Mouse (Mus musculus): ENCODE measurements at regions not wholly inside any gene's neighbourhood (a gene's known extent, or its start where the extent isn't known, plus 50 kb on each side); places are given as distances from the start of the nearest gene placed in this dataset.

DNA sequence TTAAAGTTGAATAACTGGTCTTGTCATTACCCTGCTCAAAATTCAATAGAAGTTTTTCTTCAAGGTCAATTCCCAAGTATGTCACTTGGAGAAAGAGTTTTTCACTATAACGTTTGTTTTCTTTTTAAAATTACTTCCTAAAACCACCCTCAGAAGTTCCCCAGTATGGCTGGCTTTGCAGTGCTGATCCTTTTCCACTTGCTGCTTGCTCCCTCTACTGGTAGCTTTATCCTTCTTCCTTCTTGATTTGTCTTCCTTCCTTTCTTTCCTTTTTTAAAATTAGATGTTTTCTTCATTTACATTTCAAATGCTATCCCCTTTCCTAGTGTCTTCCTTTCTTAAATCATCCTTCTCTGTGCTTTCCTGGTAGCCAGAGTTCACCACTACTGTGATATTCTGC lies 73.6 kb downstream of the Rtl3 start:
- peak; percentile 62 for ATAC-seq (ENCODE audit: poor library complexity, severe bottlenecking)
